Mouse (Mus musculus) heart, adult 2 months (tissue): Measurements from ENCODE around the gene Xndc1. TPM values are rescaled to one million over a fixed set of nuclear protein-coding genes. Genes with fewer than 3 reads are reported as not detected.
A peak's percentile ranks its signal among the peaks of the same experiment; 100 is the strongest.

Source experiments
- DNase-seq, 2 experiments: peaks; one replicate each; pipeline ENCODE4 v3.0.0; 2021
- H3K27ac ChIP-seq: fragments of 200-600 bp; 2 replicates; pipeline ENCODE4 v1.8.1; 2022
- H3K27me3 ChIP-seq: fragments of 200-500 bp; 2 replicates; pipeline ENCODE4 v1.6.1; 2012; ENCODE audit warnings: mild to moderate bottlenecking, low read length, inconsistent platforms, mixed read lengths; ENCODE audit not compliant: control insufficient read depth, insufficient read depth
- H3K36me3 ChIP-seq: fragments of 200-500 bp; 2 replicates; pipeline ENCODE4 v1.6.1; 2012; ENCODE audit warnings: low read length, inconsistent platforms; ENCODE audit not compliant: control insufficient read depth, insufficient read depth
- H3K4me1 ChIP-seq: fragments of 200-500 bp; 2 replicates; pipeline ENCODE4 v1.6.1; 2011; ENCODE audit warnings: low read length; ENCODE audit not compliant: control insufficient read depth, insufficient read depth
- H3K4me3 ChIP-seq: fragments of 200-600 bp; 2 replicates; pipeline ENCODE4 v1.8.1; 2022
- H3K79me2 ChIP-seq: fragments of 200-500 bp; replicated peaks from 2 replicates; pipeline ENCODE4 v1.6.1; 2012; ENCODE audit warnings: mild to moderate bottlenecking, inconsistent platforms, low read length, moderate library complexity, mixed read lengths; ENCODE audit not compliant: control insufficient read depth, insufficient read depth
- H3K9ac ChIP-seq: fragments of 200-500 bp; 2 replicates; pipeline ENCODE4 v1.6.1; 2012; ENCODE audit warnings: low read depth, mild to moderate bottlenecking, control low read depth, inconsistent platforms, low read length, mixed read lengths
- CTCF ChIP-seq: fragments of 200-600 bp; IDR thresholded peaks from 2 replicates; pipeline ENCODE4 v1.8.1; 2022; ENCODE audit warnings: antibody characterized with exemption, mild to moderate bottlenecking, moderate library complexity
- EP300 ChIP-seq: fragments of 200-500 bp; IDR thresholded peaks from 2 replicates; pipeline ENCODE4 v1.6.1; 2011; ENCODE audit warnings: low read depth, low read length, control low read depth; ENCODE audit not compliant: insufficient read depth
- POLR2A ChIP-seq: fragments of 200-500 bp; IDR thresholded peaks from 2 replicates; pipeline ENCODE4 v1.6.1; 2011; ENCODE audit warnings: mild to moderate bottlenecking, low read depth, low read length, control low read depth; ENCODE audit not compliant: insufficient read depth
- WGBS: fragments of 180-500 bp; shearing (Covaris S2); methylation state at CpG from one replicate; pipeline ENCODE4 v1.1.7; 2018; 5-methylcytosine and 5-hydroxymethylcytosine counted together
- intact Hi-C: fragments of 180-260 bp; cut with DNase I; formaldehyde crosslinking; loops from one replicate; pipeline ENCODE4 v1.15.1; 2025
- polyA plus RNA-seq: library from polyadenylated mRNA; depleted of rRNA; stranded (reverse); fragments of >200 nt; gene quantifications from 2 replicates; pipeline ENCODE4 v1.2.3, GENCODE M21; 2012
- total RNA-seq, 2 experiments: library from RNA; stranded (reverse); gene quantifications; 2 replicates each; pipeline ENCODE4 v1.2.3; 2021

Gene Xndc1
- total and polyA plus RNA-seq, 3 experiments = 5.7 to 11.2 (median 6.5) TPM

DNA sequence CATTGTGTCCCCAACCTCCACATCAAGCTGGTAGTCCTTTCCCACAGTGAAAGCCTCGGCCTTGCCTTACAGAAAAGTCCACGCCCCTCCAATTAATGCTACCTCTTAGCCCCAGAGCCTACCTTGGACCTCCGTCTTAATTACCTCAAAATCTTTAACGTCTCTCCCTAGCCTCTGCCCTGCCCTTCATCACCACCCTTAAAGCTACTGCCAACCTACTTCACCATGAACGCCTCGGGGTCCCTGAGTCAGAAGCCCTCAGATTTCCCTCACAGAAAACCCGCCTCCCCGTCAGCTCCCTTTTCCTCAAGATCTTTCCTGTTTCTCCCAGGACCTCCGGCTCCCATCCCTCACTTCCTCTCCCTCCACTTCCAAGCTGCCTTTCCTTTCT, 661 bp upstream of the Xndc1 start:
- peak overlapping the region; percentile 70 for H3K9ac ChIP-seq
- 1% methylated on average over 9 of the region's 9 CpGs for WGBS
- intact Hi-C loops = loop anchor here (2.0 kb wide), 1 partner anchor 130 kb away; the partner anchor contains the start of gene Numa1
- H3K79me2 ChIP-seq = peaks cover 4% of the 10 kb centered on the region; the same call in 1 of the 2 replicates
- H3K27me3 ChIP-seq = no peaks in the 10 kb centered on the region
- peak overlapping the region; percentile 65 for H3K4me3 ChIP-seq
- no peak for TF ChIP-seq EP300
- TF ChIP-seq CTCF = no peak
- no peak for TF ChIP-seq POLR2A
- peak overlapping the region; percentile 85 for H3K27ac ChIP-seq
- peaks cover 8% of the 10 kb centered on the region for H3K36me3 ChIP-seq
- DNase-seq = no peak
- H3K4me1 ChIP-seq = peaks cover 4% of the 10 kb centered on the region

DNA sequence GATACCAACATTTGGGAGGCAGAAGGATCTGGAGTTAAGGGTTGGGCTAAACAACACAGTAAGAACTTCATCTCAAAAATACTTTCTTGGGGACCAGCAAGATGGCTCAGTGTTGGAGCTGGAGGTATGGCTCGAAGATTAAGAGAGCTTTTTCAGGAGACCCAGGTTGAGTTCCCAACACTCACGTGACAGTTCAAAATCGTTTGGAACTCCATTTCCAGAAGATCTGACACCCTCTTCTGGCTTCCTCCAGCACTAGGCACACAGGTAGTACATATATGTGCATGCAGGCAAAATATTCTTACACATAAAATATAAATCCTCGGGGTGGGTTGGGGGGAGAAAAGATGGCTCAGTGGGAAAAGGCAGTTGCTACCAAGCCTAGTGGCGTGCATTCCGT, 1.1 kb downstream of the Xndc1 start:
- no peaks in the 10 kb centered on the region for H3K27me3 ChIP-seq
- peaks cover 8% of the 10 kb centered on the region for H3K36me3 ChIP-seq
- DNase-seq = no peak
- intact Hi-C loops = no loop called here
- WGBS = 54% methylated on average over 6 of the region's 6 CpGs
- TF ChIP-seq POLR2A (no peak), EP300 (no peak), CTCF (no peak)
- H3K4me1 ChIP-seq = peaks cover 4% of the 10 kb centered on the region
- H3K79me2 ChIP-seq = peaks cover 2% of the 10 kb centered on the region; the same call in 1 of the 2 replicates
- peak overlapping the region; percentile 65 for H3K4me3 ChIP-seq
- H3K9ac ChIP-seq = no peak overlapping the region
- no peak overlapping the region; the same call in 1 of the 2 replicates for H3K27ac ChIP-seq

GRCm38 (mm10) chr7:102076714-102077296, 11.5 kb downstream of the Xndc1 start:
- WGBS = 80% methylated on average over 7 of the region's 7 CpGs
- Histone ChIP-seq H3K4me1 (no peaks in the 10 kb centered on the region), H3K36me3 (no peaks in the 10 kb centered on the region), H3K4me3 (no peak overlapping the region), H3K27me3 (no peaks in the 10 kb centered on the region), H3K9ac (no peak overlapping the region), H3K79me2 (no peaks in the 10 kb centered on the region), H3K27ac (no peak overlapping the region)
- no peak for DNase-seq
- TF ChIP-seq POLR2A (no peak), CTCF (peak; percentile 75)
- intact Hi-C loops = loop anchor here (2.0 to 5.0 kb wide), 4 partner anchors 80 to 420 kb away; partner anchors contain the start of genes Lrrc51 and Numa1

DNA sequence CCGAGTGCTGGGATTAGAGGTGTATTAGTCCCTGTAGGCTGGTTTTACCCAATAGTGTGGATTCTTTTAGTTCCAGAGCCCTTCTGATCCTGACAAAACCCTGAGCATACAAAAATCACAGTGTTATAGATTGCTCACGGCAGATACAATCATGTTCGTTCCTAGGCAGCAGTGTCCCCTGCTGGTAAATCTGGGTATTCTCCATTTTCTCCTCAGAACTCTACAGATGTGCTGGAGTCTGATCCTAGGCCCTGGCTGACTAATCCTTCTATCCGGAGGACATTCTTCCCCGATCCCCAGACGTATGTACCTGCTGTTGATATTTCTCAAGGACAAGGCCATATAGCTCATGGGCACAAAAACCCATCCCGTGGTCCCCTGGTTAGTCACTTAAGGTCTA, 13.2 kb downstream of the Xndc1 start:
- no peak overlapping the region for H3K27ac ChIP-seq
- no peak overlapping the region for H3K4me3 ChIP-seq
- no peak overlapping the region for H3K9ac ChIP-seq
- H3K4me1 ChIP-seq = no peaks in the 10 kb centered on the region
- intact Hi-C loops = loop anchor here (5.0 kb wide), 3 partner anchors 81 to 421 kb away; partner anchors contain the start of genes Lrrc51 and Numa1
- H3K27me3 ChIP-seq = no peaks in the 10 kb centered on the region
- H3K79me2 ChIP-seq = no peaks in the 10 kb centered on the region
- no peak for TF ChIP-seq POLR2A
- TF ChIP-seq CTCF = peak; percentile 80
- WGBS = 73% methylated on average over 7 of the region's 7 CpGs
- DNase-seq = no peak
- no peaks in the 10 kb centered on the region for H3K36me3 ChIP-seq

DNA sequence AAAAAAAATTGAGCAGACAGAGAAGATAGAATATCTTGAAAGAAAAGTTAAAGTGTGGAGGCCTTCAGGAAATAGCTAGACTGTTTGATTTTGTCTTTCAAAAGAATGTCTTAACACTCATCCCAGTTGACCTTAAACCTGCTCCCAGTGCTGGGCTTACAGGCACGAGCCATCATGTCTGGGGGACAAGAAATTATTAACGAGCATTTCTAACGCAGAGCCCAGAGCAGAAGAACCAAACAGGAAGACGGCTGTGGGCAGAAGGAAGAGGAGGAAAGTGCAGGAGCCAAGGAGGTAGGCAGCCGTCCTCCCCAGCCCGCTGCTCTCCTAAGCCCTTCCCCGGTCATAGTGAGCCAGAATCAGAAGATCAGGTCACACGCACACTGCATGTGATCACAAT, 15.0 kb downstream of the Xndc1 start:
- Histone ChIP-seq H3K27ac (no peak overlapping the region), H3K9ac (no peak overlapping the region), H3K27me3 (no peaks in the 10 kb centered on the region), H3K4me1 (no peaks in the 10 kb centered on the region), H3K36me3 (no peaks in the 10 kb centered on the region), H3K4me3 (no peak overlapping the region), H3K79me2 (no peaks in the 10 kb centered on the region)
- WGBS = 87% methylated on average over 8 of the region's 8 CpGs
- DNase-seq = no peak
- no peak for TF ChIP-seq EP300
- TF ChIP-seq POLR2A = no peak
- no peak for TF ChIP-seq CTCF
- intact Hi-C loops = no loop called here

GRCm38 (mm10) chr7:102081784-102082183, 16.5 kb downstream of the Xndc1 start:
- no peak overlapping the region for H3K9ac ChIP-seq
- no peaks in the 10 kb centered on the region for H3K79me2 ChIP-seq
- no peak overlapping the region for H3K27ac ChIP-seq
- no peak for DNase-seq
- WGBS = 95% methylated on average over 5 of the region's 5 CpGs
- H3K36me3 ChIP-seq = no peaks in the 10 kb centered on the region
- no peak overlapping the region for H3K4me3 ChIP-seq
- TF ChIP-seq CTCF (no peak), EP300 (no peak), POLR2A (no peak)
- no peaks in the 10 kb centered on the region for H3K27me3 ChIP-seq
- intact Hi-C loops = no loop called here
- no peaks in the 10 kb centered on the region for H3K4me1 ChIP-seq
